Mouse (Mus musculus) kidney, postnatal 0 days (tissue): ENCODE data around the gene Ubl4b. TPM values are rescaled to one million over a fixed set of nuclear protein-coding genes. Genes with fewer than 3 reads are reported as not detected.
A peak's percentile ranks its signal among the peaks of the same experiment; 100 is the strongest.

ENCODE experiments used
- ATAC-seq: fragments of 200-750 bp; cut with Nextera tagmentation; replicated peaks from 2 replicates; pipeline ENCODE4 v1.8.0; 2017; ENCODE audit warnings: low read depth, moderate number of reproducible peaks, moderate TSS enrichment, moderate library complexity; ENCODE audit not compliant: low FRiP score
- DNase-seq: peaks from one replicate; pipeline ENCODE4 v3.0.0-alpha.2; 2016; ENCODE audit warnings: low spot score
- H3K27ac ChIP-seq: fragments of 300-500 bp; sonication (generic); 2 replicates; pipeline ENCODE4 v1.5.1; 2014; ENCODE audit warnings: mild to moderate bottlenecking
- H3K27me3 ChIP-seq: fragments of 300-500 bp; sonication (generic); 2 replicates; pipeline ENCODE4 v1.6.1; 2014; ENCODE audit warnings: low read length, mixed read lengths; ENCODE audit not compliant: insufficient read depth
- H3K36me3 ChIP-seq: fragments of 300-500 bp; sonication (generic); 2 replicates; pipeline ENCODE4 v1.6.1; 2014; ENCODE audit warnings: low read length, mixed read lengths; ENCODE audit not compliant: insufficient read depth
- H3K4me1 ChIP-seq: fragments of 300-500 bp; sonication (generic); replicated peaks from 2 replicates; pipeline ENCODE4 v1.6.1; 2014; ENCODE audit warnings: antibody characterized with exemption, low read length, mixed read lengths; ENCODE audit not compliant: insufficient read depth
- H3K4me2 ChIP-seq: fragments of 300-500 bp; sonication (generic); 2 replicates; pipeline ENCODE4 v1.6.1; 2014; ENCODE audit warnings: mild to moderate bottlenecking, low read length, moderate library complexity, mixed read lengths
- H3K4me3 ChIP-seq: fragments of 300-500 bp; sonication (generic); replicated peaks from 2 replicates; pipeline ENCODE4 v1.5.1; 2014; ENCODE audit warnings: low read depth, low read length
- H3K9ac ChIP-seq: fragments of 300-500 bp; sonication (generic); 2 replicates; pipeline ENCODE4 v1.6.1; 2014; ENCODE audit warnings: low read depth, low read length
- H3K9me3 ChIP-seq: fragments of 300-500 bp; sonication (generic); replicated peaks from 2 replicates; pipeline ENCODE4 v1.6.1; 2016; ENCODE audit warnings: low read length, inconsistent platforms, mixed read lengths
- CTCF ChIP-seq: IDR thresholded peaks from 2 replicates; pipeline ENCODE4 v1.5.1; 2016; ENCODE audit warnings: antibody characterized with exemption, low read depth, mild to moderate bottlenecking, moderate library complexity
- whole genome bisulfite sequencing: fragments of 180-500 bp; shearing (Covaris S2); extraction: QIAGEN DNeasy Blood & Tissue Kit; methylation state at CpG from one replicate; pipeline ENCODE4 v1.1.7; 2014; 5-methylcytosine and 5-hydroxymethylcytosine counted together
- polyA plus RNA-seq: library from polyadenylated mRNA; unstranded; fragments of >200 nt; fragmentation: Nextera tagmentation; extraction: Ambion mirVana; gene quantifications from 2 replicates; pipeline ENCODE4 v1.2.1, GENCODE M21; 2015

Ubl4b gene
- polyA plus RNA-seq, 1 experiment from 2014 or later: not detected

DNA sequence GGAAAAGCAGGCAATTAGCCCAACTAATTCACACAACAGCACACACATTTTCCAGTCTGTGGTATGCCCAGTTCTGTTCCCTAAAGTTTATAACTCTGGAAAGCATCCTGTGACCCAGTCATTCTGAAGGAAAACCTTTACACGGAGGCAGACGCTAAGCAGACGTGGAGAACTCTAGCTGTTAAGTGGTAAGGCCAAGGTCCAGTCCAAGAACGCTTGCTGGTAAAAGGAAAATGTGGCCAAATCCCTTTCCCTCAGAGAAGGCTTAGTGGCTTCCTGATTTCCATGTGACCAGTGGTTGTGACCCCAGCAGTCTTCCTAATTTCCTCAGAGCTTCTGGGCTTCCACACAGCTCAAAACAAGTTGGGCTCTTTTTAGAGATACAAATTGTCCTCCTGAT is 48.3 kb downstream of the Ubl4b start:
- peak overlapping the region; percentile 77 for H3K27ac ChIP-seq
- DNase-seq: no peak
- H3K9me3 ChIP-seq: no peaks in the 10 kb centered on the region
- H3K36me3 ChIP-seq: no peaks in the 10 kb centered on the region
- ATAC-seq: 0 out of 2 replicates have a peak, but pooled peaks have one; percentile 9
- TF ChIP-seq CTCF: no peak
- H3K9ac ChIP-seq: no peak overlapping the region
- no peak overlapping the region for H3K4me3 ChIP-seq
- WGBS: 38% methylated on average over 4 of the region's 4 CpGs
- H3K27me3 ChIP-seq: no peaks in the 10 kb centered on the region
- H3K4me2 ChIP-seq: no peak overlapping the region
- H3K4me1 ChIP-seq: peaks cover 24% of the 10 kb centered on the region

DNA sequence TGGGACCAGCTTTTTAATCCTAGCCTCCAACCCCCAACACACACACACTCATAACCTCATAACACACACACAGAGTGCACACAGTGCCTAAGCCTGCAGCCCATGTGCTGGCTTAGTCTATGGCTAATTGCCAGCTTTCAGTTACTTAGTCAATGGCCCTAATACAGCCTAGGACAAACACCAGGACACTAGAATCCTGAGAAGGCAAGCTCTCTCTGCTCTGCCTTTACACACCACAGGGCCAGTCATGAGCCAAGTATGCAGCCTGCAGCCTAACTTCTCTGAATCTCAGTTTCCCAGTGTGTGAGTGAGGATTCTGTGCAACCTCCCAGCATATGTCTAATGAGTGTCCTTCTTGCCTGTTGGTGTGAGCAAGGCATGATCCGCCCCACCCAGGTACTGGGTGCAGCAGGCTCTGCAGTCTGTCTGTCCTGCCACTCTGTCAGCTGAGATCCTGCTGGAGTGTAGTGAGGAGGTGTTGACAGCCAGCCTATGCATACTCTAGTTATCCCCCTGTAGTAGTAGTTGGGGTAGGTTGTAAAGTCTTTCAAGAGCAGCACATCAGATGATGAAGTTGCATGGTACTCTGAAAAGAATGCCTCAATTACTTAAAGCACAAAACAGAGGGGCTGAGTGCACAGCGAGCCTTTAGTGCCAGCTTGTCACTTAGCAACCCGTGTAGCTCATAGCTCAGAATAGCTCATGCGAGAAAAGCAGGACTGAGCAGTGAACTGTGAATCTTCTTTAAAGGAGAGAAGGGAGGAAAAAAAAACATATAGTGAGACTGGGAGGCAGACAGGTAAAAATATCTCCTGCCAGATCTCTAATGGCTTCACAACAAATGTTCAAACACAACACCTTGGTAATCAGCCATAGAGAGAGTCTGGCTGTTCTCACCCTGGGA is 49.2 kb downstream of the Ubl4b start:
- peak overlapping the region; percentile 23; the same call in 1 of the 2 replicates for H3K4me2 ChIP-seq
- H3K27ac ChIP-seq: peak overlapping the region; percentile 77
- no peak for TF ChIP-seq CTCF
- H3K36me3 ChIP-seq: no peaks in the 10 kb centered on the region
- H3K27me3 ChIP-seq: no peaks in the 10 kb centered on the region
- DNase-seq (peak; percentile 84), ATAC-seq (peak; percentile 89)
- no peak overlapping the region for H3K4me3 ChIP-seq
- no peak overlapping the region for H3K9ac ChIP-seq
- H3K4me1 ChIP-seq: peaks cover 24% of the 10 kb centered on the region
- 25% methylated on average over 4 of the region's 4 CpGs for WGBS
- no peaks in the 10 kb centered on the region for H3K9me3 ChIP-seq

DNA sequence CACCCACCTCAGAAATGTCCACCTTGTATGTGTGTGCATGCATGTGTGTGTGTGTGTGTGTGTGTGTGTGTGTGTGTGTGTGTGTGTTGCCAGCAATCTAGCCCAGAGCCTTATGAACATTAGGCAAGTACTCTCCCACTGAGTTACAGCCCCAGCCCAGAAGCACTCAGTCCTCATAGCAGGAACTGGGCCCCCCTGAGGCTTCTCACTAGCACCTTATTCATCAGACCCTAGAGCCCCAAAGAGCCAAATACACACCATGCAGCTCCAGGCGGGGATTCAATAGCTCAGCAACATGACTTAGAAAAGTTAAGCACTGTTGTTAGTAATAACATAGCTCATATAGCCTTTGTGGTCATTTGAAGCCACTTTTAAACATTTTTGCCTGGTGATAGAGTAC is 50.3 kb downstream of the Ubl4b start:
- DNase-seq (no peak), ATAC-seq (no peak)
- H3K4me1 ChIP-seq: peaks cover 24% of the 10 kb centered on the region
- H3K4me3 ChIP-seq: no peak overlapping the region
- TF ChIP-seq CTCF: no peak
- no peaks in the 10 kb centered on the region for H3K9me3 ChIP-seq
- no peak overlapping the region for H3K9ac ChIP-seq
- no peak overlapping the region for H3K4me2 ChIP-seq
- WGBS: 67% methylated on average over 1 of the region's 1 CpGs
- no peak overlapping the region for H3K27ac ChIP-seq
- H3K36me3 ChIP-seq: 0 out of 2 replicates have a peak, but pooled peaks cover 3% of the 10 kb centered on the region
- no peaks in the 10 kb centered on the region for H3K27me3 ChIP-seq

DNA sequence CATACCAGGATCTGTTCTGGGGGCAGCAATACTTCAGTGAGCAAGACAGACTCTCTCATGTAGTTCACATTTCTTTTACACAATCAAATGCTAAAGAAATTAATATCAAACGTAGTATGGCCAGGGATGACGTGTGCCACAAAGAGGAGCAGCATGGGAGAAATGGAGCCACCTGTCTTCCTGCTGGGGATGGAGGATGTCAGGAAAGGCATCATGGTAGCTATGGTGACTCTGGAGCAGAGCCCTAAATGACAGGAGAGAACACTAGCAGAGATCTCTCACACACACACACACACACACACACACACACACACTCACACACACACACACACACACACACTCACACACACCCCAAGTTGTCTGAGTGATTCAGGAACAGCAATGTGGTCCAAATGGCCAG is 51.2 kb downstream of the Ubl4b start:
- Histone ChIP-seq H3K9ac (no peak overlapping the region), H3K27me3 (no peaks in the 10 kb centered on the region), H3K4me1 (peaks cover 24% of the 10 kb centered on the region), H3K4me3 (no peak overlapping the region), H3K9me3 (no peaks in the 10 kb centered on the region), H3K36me3 (0 out of 2 replicates have a peak, but pooled peaks cover 3% of the 10 kb centered on the region), H3K27ac (no peak overlapping the region), H3K4me2 (no peak overlapping the region)
- ATAC-seq: no peak
- no peak for DNase-seq
- WGBS: 85% methylated on average over 2 of the region's 2 CpGs
- no peak for TF ChIP-seq CTCF

Other genes with a start within 250 kb of the Ubl4b start
- gene Rbm15, start 221.4 kb downstream of the Ubl4b start, polyA plus RNA-seq: 12.7 and 12.8 TPM in 2 replicates
- gene Kcnc4, start 95.5 kb downstream of the Ubl4b start, polyA plus RNA-seq: 0.08 and 0.12 TPM in 2 replicates
- 4.2 and 4.9 TPM in 2 replicates for gene Slc6a17, start 37.1 kb downstream of the Ubl4b start, polyA plus RNA-seq
- 0.09 TPM in 2 replicates for gene Alx3, start 40.0 kb upstream of the Ubl4b start, polyA plus RNA-seq
- not detected in 2 replicates for gene Gm10961, start 76.2 kb upstream of the Ubl4b start, polyA plus RNA-seq
- 34.4 and 34.9 TPM in 2 replicates for gene Strip1, start 76.6 kb upstream of the Ubl4b start, polyA plus RNA-seq
- 79.2 and 81.5 TPM in 2 replicates for gene Ahcyl1, start 141.5 kb upstream of the Ubl4b start, polyA plus RNA-seq
- gene Csf1, start 205.4 kb upstream of the Ubl4b start, polyA plus RNA-seq: 7.8 and 8.7 TPM in 2 replicates